Mouse (Mus musculus): ENCODE measurements around the gene Sh3bgrl3.

DNA sequence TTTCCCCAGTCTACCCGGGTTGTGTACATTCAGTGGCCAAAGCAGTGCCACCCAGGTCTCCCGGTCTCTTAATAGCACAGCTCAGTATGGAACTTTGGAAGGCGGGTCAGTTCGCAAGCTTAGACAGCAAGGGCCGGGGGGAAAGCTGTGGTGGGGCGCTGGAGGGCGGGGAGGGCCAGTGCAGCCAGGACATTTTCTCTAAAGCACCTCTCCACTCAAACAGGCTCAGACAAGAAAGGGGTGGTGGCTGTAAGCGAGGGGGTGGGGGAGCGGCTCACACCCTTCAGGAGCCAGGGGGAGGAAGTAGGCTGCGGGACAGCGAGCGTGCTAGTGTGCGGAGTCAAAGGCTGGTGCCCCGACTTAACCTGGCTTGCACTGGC is 384 bp upstream of the Sh3bgrl3 start:
- TF ChIP-seq CTCF (IDR thresholded peaks at IDR 0.05; ENCODE audit: extremely low read depth, insufficient read length, insufficient replicate concordance, low read depth, low read length), result no peak
- 0 out of 2 replicates have a peak, but pooled peaks have one; percentile 9 for TF ChIP-seq POLR2A (IDR thresholded peaks at IDR 0.05; ENCODE audit: low read depth, low read length)

Data from small intestine, adult 2 months (tissue).